Mouse (Mus musculus) monocyte, adult 5-6 weeks (primary cell): Measurements from ENCODE around the gene Kif26a. TPM values are rescaled to one million over a fixed set of nuclear protein-coding genes. Genes with fewer than 3 reads are reported as not detected.

ENCODE experiments used
- ATAC-seq: fragments of 153-309, 156-312 bp; replicated peaks from 2 replicates; pipeline ENCODE4 v1.8.0; 2017; ENCODE audit warnings: mild to moderate bottlenecking; ENCODE audit not compliant: low TSS enrichment, insufficient number of reproducible peaks, severe bottlenecking, poor library complexity, low FRiP score
- total RNA-seq: library from RNA; stranded (forward); fragments of 200-1000, 200-491, 200-594 nt; gene quantifications from 3 replicates; pipeline ENCODE4 v1.2.3, GENCODE M21; 2017

Gene Kif26a
- total RNA-seq, 1 experiment from 2014 or later: not detected

DNA sequence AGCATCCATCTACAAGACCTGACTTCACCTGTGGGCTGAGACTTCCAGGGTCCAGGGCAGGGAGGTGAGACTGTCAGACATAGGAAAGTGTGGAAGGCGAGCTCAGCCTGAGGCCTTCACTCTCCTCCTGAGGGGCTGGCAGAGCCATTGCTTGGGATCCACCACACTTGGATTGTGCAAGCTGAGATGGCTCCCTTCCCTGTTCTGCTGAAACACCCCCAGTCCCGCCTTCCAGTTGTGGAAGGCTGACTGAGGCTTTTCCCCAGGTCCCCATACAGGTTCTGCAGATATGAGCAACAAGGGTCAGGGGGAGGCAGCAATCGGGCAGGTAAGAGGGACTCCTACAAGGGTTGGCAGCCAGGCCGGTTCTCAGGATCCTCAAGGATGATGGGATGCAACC lies 17.5 kb upstream of the Kif26a start:
- ATAC-seq: no peak

DNA sequence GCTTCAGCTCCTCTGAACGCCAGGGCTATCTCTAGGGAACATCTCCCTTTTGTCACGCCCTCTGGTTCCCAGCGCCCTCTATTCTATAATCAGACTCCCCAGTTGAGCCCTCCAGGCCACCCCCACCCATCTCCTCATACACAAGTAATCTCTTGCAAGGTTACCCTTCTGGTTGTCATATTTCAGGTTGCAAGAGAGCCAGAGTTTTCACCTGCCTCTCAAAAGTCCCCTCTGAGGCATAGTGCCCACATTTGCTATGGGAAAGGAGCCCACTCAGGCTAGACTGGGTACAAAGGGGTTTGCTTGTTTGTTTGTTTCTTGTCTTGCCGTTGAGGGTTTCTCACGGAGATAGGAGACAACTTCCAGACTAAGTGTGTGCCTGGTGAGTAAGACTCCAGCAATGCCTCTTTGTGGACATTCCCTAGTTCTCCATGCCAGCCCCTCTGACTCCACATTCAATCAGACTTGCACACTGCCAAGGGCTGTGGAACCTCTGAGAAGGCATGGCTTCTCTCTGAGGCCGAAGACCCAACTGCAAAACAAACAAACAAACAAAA lies 16.6 kb upstream of the Kif26a start:
- ATAC-seq: no peak

- no peak for ATAC-seq
Measured at GRCm38 (mm10) chr12:112130161-112130860, 15.7 kb upstream of the Kif26a start.

DNA sequence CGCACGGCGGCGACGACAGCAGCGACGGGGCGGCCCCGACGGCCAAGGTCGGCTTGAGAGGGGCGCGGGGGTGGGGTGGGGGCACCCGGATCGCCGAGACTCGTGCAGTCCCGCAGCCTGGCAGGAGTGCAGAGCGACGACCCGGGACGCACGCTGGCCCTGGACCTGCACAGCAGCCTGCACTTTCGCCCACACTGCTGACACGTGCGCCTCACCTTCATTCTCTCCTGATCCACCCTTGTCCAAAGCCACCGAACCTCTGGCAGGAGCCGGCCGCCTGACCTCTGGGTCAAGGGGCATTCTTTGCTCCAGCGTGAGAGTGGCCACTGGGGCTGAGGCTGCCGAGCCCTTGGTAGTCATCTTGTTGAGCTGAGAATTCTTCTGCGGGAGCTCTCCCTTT lies 15.1 kb upstream of the Kif26a start:
- no peak for ATAC-seq

DNA sequence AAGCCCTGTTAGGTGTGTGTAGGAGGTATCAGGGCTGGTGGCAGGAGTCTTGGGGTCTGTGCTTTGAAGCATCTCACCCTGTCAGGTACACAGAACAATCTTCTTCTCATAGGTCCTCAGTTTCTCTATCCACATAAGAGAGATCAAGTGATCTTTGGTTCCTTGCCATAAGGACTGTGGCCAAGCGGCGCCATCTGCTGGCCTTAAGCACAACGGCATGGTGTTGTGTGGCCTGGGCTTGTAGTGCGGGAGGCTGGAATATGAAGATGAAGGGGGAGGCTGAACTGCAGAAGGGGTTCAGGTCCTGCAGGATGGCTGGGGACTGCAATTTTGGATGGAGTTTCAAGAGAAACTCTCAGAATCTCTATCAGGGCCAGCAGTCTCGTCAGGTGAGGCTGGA lies 5.8 kb upstream of the Kif26a start:
- ATAC-seq: no peak

DNA sequence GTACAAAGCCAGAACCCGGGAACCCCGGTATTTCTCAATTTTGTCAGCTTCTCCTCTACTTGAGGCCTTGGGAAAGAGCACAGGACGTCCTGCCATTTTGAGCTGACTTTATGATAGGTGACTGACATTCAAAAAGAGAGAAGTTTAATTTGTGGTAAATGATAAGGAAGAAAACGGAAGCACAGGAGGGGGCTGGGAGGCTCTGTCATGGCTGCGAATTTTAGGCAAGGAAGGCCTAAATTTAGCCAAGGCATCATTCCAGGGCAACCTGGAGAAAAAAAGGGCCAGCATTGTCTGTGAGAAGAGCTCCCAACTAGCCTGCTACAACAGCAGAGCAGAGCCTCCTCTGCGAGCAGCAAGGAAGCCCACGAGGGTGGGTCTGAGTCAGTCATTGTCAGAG lies 5.3 kb upstream of the Kif26a start:
- ATAC-seq: no peak

GRCm38 (mm10) chr12:112141300-112141699 lies 4.7 kb upstream of the Kif26a start:
- no peak for ATAC-seq

DNA sequence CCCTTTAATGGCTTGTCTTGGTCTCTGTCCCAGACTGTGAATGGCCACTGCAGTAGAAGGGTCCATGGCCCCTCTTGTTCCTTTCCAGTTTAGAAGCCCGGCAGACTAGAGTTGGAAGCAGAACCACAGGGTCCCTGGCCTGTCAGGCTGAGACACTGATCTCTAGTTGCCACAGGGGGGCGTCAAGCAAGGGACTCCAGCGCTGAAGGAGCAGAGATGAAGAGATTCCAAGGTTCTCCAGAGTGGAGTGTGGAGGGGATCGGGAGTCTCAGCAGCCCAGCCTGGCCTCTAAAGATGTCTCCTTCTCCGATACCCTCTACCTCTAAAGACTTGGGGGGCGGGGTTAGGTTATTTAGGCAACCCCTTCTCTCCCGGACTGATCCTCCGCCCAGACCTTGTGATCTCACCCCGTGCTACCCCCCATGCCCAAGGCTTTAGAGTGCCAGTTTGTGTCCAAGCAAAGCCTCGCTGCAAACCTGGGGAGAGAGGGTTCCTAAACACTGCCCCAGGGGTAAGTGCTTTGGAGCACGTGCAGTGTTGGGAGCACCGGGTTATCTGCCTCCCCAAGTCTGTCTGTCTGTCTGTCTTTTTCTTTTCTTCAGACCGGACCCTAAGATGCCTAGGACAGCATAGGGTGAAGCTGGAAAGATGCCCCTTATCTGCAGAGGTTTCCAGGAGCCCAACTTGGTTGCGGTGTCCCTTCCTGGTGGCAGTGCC lies 2.7 kb upstream of the Kif26a start:
- ATAC-seq: no peak

GRCm38 (mm10) chr12:112143833-112144201 lies 2.2 kb upstream of the Kif26a start:
- no peak for ATAC-seq

- no peak for ATAC-seq
Measured at GRCm38 (mm10) chr12:112144377-112145115, 1.5 kb upstream of the Kif26a start.

DNA sequence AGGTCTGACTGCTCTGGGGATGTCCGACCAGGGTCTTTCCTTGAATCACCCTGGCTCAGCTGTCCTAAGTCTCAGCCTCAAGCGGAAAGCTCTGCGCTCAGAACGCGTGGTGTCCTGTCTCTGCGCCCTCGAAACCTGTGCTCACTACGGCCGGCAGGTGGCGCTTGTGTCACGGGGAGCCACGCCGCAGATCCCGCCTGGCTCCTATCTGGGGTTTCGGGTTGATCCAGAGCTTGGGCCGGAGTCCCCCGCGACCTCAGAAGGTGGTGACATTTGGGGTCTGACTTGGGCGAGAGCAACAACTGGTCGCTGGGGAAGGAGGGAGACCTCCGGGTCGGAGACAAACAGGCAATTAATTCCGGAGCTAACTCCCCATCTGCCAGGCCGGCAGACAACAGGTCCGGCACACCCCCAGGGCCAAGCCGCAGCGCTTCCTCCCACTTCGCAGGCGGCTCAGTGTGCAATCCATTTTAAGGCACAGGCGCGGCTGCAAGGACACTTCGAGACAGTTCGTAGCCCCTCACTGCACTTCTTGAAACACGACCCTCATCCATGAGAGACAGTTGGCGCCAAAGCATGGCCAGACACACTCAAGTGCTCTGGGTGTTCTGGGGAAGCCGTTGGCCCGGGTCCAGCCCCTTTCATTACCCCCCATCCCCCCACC lies 665 bp upstream of the Kif26a start:
- ATAC-seq: no peak

DNA sequence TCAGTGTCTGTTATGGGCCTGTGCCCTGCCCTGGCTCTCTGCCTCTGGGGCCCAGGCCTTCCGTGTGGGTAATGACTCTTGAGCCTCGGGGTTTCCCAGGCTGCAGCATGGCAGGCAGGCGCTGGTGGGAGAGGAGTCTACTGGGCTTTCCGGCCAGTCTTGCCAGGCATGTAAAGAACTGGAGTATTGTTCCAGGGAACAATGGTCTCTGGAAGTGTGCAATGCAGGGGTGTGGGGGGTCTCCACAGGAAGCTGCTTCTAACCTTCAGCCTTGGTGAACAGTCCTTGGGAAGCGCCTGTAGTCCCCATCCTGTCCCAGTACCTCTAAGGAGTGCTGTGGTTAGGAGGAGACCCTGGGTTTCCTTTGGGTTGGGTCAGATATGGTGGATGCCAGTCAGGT lies 1.4 kb downstream of the Kif26a start:
- ATAC-seq: no peak

- ATAC-seq: no peak
Measured at GRCm38 (mm10) chr12:112150011-112150410, 4.0 kb downstream of the Kif26a start.

- ATAC-seq: no peak
Measured at GRCm38 (mm10) chr12:112151244-112151979, 5.4 kb downstream of the Kif26a start.

GRCm38 (mm10) chr12:112151980-112152362 lies 6.0 kb downstream of the Kif26a start:
- no peak for ATAC-seq

DNA sequence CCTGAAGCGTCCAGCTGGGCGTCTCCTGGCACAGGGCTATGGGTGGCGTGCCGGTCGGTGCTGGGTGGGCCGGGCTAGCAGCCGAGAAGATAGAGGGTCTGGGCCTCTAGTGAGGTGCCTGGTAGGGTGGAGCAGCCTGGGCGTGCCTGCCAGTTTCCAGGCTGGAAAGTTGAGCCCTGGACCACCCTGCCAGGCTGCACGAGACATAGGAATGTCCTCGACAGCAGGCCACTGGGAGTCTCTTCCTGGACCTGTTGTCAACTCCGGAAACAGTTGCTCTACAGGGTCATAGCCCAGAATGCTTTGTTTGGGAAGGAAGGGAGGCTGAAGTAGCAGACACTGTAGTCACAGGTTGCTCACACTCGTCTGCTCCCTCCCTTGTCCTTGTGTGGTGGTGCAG lies 7.6 kb downstream of the Kif26a start:
- ATAC-seq: no peak

- ATAC-seq: no peak
Measured at GRCm38 (mm10) chr12:112154476-112154875, 8.5 kb downstream of the Kif26a start.

DNA sequence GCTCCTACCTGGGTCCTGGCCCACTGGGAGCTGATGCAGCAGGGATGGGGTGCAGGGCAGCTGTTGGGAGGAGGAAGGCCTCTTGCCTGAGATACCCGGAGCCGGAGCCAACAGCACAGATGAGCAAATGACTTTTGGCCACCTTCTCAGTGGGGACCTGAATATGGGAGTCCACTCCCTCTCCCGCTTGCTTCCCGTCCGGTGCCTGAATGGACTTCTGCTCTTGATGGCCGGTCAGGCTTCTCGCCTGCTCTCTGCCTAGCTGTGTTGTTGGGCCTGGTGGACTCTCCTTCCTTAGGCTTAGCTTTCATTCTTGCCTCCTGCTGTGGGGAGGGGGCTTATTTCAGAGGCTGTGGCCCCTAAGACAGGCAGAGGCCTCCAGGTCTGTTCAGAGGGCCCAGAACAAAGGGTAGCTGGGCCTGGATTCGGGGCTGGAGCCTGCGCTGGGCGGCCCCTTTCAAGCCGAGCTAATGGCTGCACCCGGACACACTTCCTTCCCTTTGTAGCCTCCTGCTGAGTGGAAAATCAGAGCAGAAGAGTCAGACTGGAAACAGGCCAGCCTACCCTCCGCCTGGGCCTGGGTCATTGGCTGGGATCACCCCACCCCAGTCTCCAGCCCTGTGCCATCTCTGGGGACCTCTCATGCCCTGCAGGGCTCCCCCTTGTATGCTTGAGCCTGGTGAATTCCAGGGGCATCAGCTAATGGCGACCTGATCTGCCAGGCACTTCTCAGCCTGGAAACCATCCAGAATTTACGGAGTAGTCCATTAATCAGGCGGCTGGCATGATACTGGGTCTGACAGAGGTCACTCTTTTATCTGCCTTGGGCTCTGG lies 9.4 kb downstream of the Kif26a start:
- ATAC-seq: no peak
